Mouse (Mus musculus) G1E (cell line): ENCODE measurements around the gene Tmem235.

Experiments used
- CTCF ChIP-seq: IDR thresholded peaks from 2 replicates; pipeline ENCODE4 v1.5.1; 2012; ENCODE audit warnings: low read depth, low read length, inconsistent platforms, mixed read lengths
- GATA1 ChIP-seq: IDR thresholded peaks from 2 replicates; pipeline ENCODE4 v1.6.1; 2012; ENCODE audit warnings: borderline replicate concordance, low read length, inconsistent platforms, mixed read lengths

- TF ChIP-seq CTCF (no peak), GATA1 (no peak)
These were observed 7.7 kb upstream of the Tmem235 start for GRCm38 (mm10) chr11:117852875-117853274.
